Mouse (Mus musculus) kidney, adult 2 months (tissue): ENCODE measurements at regions not wholly inside any gene's neighbourhood (a gene's known extent, or its start where the extent isn't known, plus 50 kb on each side); places are given as distances from the start of the nearest gene placed in this dataset.
"Not testable (repeated sequence)": the region's sequence is repeated elsewhere in the genome, so short reads cannot be mapped to it uniquely, and the experiment has no call there.

ENCODE experiments used
- DNase-seq: peaks from one replicate; pipeline ENCODE4 v3.0.0; 2021
- H3K27ac ChIP-seq: fragments of 200-500 bp; 2 replicates; pipeline ENCODE4 v1.5.1; 2012; ENCODE audit warnings: low read depth, low read length, control low read depth, inconsistent platforms; ENCODE audit not compliant: insufficient read depth
- H3K27me3 ChIP-seq: fragments of 200-500 bp; replicated peaks from 2 replicates; pipeline ENCODE4 v1.6.1; 2012; ENCODE audit warnings: mild to moderate bottlenecking, moderate library complexity, low read length, inconsistent platforms; ENCODE audit not compliant: control insufficient read depth, insufficient read depth
- H3K36me3 ChIP-seq: fragments of 200-500 bp; 2 replicates; pipeline ENCODE4 v1.6.1; 2012; ENCODE audit warnings: mild to moderate bottlenecking, moderate library complexity, low read length, inconsistent platforms; ENCODE audit not compliant: control insufficient read depth, insufficient read depth
- H3K4me1 ChIP-seq: fragments of 200-500 bp; 2 replicates; pipeline ENCODE4 v1.6.1; 2011; ENCODE audit warnings: low read length; ENCODE audit not compliant: control insufficient read depth, insufficient read depth
- H3K4me3 ChIP-seq: fragments of 200-500 bp; 2 replicates; pipeline ENCODE4 v1.5.1; 2011; ENCODE audit warnings: mild to moderate bottlenecking, low read depth, low read length, control low read depth; ENCODE audit not compliant: insufficient read depth
- CTCF ChIP-seq: fragments of 200-500 bp; conservative IDR thresholded peaks from 2 replicates; pipeline ENCODE4 v1.5.1; 2011; ENCODE audit warnings: low read depth, mild to moderate bottlenecking, control low read depth, low read length, moderate library complexity, mixed read lengths; ENCODE audit not compliant: insufficient read depth, insufficient read length
- POLR2A ChIP-seq: fragments of 200-500 bp; IDR thresholded peaks from one replicate; pipeline ENCODE4 v1.6.1; 2011; ENCODE audit warnings: low read depth, low read length, control low read depth
- WGBS: fragments of 180-500 bp; shearing (Covaris S2); methylation state at CpG from one replicate; pipeline ENCODE4 v1.1.7; 2018; 5-methylcytosine and 5-hydroxymethylcytosine counted together

DNA sequence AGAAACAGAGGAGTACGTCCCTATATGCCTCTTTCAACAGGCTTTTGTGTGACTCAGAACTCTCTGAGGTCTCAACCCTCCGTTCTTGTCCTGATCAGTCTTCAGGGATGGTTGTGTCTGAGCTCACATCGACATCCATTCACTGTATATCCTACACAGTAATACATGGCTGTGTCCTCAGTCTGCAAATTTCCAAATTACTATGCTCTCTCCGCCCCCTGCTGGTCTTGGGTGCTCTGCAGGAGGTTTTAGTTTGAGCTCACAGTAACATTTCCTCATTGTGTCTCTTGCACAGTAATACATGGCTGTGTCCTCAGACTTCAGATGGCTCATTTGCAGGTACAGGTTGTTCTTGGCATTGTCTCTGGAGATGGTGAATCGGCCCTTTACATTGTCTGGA lies 53.5 kb downstream of the Adam6a start:
- H3K36me3 ChIP-seq, H3K27ac ChIP-seq, H3K4me3 ChIP-seq, DNase-seq, H3K27me3 ChIP-seq, H3K4me1 ChIP-seq: not testable (repeated sequence)
- WGBS, result 78% methylated on average over 5 of the region's 5 CpGs

GRCm38 (mm10) chr12:113610924-113611323 lies 67.2 kb downstream of the Adam6a start:
- no peak overlapping the region for H3K27ac ChIP-seq
- no peaks in the 10 kb centered on the region for H3K4me1 ChIP-seq
- no peak overlapping the region for H3K4me3 ChIP-seq
- no peaks in the 10 kb centered on the region for H3K36me3 ChIP-seq
- no peaks in the 10 kb centered on the region for H3K27me3 ChIP-seq
- 44% methylated on average over 4 of the region's 4 CpGs for WGBS
- DNase-seq, result peak; percentile 19
- TF ChIP-seq CTCF (peak; percentile 54), POLR2A (no peak)

DNA sequence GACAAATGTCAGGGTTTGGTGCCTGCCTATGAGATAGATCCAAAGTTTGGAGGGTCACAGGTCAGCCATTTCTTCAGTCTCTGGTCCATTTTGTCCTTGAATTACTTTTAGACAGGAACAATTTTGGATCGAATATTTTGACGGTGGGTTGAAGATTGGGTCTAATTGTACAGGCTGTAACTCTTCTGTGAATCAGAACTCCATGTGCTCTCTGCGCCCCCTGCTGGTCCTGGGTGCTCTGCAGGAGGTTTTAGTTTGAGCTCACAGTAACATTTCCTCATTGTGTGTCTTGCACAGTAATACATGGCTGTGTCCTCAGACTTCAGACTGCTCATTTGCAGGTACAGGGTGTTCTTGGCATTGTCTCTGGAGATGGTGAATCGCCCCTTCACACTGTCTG lies 81.5 kb downstream of the Adam6a start:
- H3K36me3 ChIP-seq, H3K4me1 ChIP-seq, H3K27ac ChIP-seq, DNase-seq, H3K27me3 ChIP-seq, H3K4me3 ChIP-seq: not testable (repeated sequence)
- 37% methylated on average over 4 of the region's 4 CpGs for WGBS

- not testable (repeated sequence) for H3K27ac ChIP-seq, H3K4me1 ChIP-seq, DNase-seq, H3K27me3 ChIP-seq, H3K36me3 ChIP-seq, H3K4me3 ChIP-seq
- WGBS, result 94% methylated on average over 14 of the region's 14 CpGs
Measured at GRCm38 (mm10) chr12:113630803-113631202, 87.1 kb downstream of the Adam6a start.
